Mouse (Mus musculus): Measurements from ENCODE around the gene Setd3.

DNA sequence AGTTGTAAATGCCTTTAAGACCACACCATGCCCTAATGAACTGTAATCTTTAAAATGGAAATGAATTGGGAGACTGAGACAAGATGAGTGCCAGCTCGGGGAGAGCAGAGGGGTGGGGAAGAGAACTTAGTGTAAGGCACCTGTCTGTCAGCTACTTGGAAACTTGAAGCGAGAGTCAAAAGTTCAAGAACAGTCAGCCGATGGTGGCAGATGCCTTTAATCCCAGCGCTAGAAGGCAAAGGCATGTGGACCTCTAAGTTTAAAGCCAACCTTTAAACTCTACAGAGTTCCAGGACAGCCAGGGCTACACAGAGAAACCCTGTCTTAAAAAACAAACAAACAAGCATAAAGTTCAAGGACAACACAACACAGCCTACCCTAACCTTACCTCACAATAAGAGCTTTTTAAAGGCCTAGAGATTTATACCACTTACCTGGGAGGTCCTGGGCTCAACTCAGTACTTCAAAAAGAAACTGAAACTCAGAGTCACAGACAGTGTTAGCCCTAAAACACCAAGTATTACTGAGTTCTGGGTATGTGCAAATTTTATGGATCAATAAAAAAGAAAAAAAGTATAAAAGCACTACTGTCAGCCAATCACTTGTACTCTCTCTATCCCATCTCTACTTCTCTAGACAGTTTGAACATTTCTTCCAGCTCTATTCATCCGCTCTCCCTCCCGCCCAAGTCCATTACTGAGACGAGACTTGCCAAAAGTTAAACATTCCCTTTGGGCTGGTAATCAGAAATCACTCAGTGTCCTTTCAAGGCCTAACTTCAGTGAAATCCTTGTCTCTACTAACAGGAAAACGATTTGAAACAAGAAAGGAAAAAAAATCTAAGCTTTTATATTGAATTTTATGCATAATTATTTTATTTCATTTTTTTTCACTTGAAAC, 4.3 kb downstream of the Setd3 start:
- TF ChIP-seq GATA1 (IDR thresholded peaks at IDR 0.05; ENCODE audit: low read depth, low read length), result no peak
- TF ChIP-seq RCOR1 (IDR thresholded peaks at IDR 0.05; ENCODE audit: low read depth, low read length), result no peak
- no peak for TF ChIP-seq MAZ (IDR thresholded peaks at IDR 0.05; ENCODE audit: low read depth, low read length)

Data from MEL (cell line).